Mouse (Mus musculus): ENCODE results near the gene Mrgprx1.

The Mrgprx1 gene

GRCm38 (mm10) chr7:48027497-48027896 lies at the start of gene Mrgprx1:
Gene Mrgprx1 (minus strand): TSS chr7:48027597.
- DNase-seq (ENCODE audit: low read depth, low spot score): no peak

GRCm38 (mm10) chr7:48075521-48075920 lies 48.1 kb upstream of the Mrgprx1 start:
- DNase-seq (ENCODE audit: low read depth, low spot score): no peak

DNA sequence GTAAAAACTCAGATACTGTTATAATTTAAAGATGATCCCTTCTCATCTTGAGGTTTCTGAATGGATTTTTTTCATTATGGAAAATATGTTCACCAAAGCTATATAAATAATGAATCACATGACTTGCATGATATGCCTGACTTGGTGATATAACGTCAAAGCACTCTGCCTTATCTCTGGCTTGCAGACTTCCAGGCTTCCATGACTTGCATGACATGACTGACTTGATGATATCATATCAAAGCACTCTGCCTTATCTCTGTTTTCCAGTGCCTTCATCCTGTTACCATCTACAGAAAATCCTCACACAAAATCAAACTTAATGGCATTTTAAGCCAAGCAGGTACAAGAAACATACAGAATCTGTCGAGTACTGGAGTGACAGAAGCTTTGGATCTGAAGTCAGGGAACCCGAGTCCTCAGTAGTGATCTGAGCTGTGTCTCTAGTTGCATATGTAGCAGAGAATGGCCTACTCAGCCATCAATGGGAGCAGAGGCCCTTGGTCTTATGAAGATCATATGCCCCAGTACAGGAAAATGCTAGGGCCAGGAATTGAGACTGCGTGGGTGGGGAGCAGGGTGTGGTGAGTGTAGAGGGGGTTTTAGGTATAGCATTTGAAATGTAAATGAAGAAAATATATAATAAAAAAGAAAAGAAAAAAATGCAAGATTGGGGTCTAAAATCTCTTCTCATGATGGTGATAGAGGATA lies 19.2 kb upstream of the Mrgprx1 start:
- DNase-seq (ENCODE audit: low read depth, low spot score): no peak

- no peak for DNase-seq (ENCODE audit: low read depth, low spot score)
Measured at GRCm38 (mm10) chr7:48044046-48044445, 16.6 kb upstream of the Mrgprx1 start.

DNA sequence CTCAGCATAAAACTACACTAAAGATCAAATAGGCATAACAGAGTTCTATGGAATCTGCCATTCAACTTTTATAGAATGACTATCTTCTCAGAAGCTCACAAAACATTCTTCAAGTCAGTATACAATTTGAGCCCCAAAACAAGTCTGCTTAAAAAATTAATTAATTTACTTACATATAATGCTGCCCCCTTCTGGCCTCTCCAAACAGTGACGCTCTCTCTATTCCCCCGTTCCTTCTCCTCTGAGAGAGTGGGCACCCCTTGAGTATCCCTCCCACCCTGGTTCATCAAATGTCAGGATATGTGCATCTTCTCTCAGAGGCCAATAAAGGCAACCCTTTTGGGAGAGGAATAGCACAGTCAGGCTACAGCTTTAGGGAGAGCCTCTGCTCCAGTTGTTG lies 9.5 kb downstream of the Mrgprx1 start:
- DNase-seq (ENCODE audit: low read depth, low spot score): no peak

GRCm38 (mm10) chr7:47995689-47996088 lies 31.7 kb downstream of the Mrgprx1 start:
- DNase-seq (ENCODE audit: low read depth, low spot score): no peak

DNA sequence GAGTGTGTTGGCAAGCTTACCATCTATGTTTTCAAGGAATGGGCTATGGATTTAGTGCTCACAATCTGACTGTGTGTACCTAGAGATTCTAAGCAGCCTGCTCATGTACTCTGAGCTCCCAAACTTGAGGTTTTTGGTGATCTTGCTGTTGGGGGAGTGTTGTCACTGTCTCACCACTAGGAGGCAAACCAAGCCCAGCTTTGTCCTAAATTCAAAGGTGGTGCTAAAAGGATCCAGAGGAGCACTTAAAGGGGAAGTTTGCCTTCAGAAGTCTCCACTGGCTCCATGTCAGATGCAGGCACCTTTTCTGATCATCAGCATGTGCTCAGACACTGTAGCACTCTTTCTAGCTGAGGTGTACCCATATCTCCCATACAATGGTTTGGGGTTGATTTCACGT lies 40.6 kb downstream of the Mrgprx1 start:
- DNase-seq (ENCODE audit: low read depth, low spot score): no peak

DNA sequence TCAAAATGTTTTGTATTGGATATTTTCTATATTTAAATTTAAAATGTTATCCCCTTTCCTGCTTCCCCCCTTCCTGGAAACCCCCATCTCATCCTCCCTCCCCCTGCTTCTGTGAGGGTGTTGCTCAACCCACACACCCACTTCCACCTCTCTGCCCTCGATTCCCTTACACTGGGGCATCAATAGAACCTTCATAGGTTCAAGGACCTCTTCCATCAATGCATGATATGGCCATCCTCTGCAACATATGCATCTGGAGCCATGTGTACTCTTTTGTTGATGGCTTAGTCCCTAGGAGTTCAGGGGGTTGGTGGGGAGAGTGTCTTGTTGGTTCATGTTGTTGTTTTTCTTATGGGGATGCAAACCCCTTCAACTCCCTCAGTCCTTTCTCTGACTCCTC lies 45.4 kb downstream of the Mrgprx1 start, which contains the start of gene Mrgpra4:
Gene Mrgpra4, minus strand, starts transcription at position 101 of the 400 bp plus-strand sequence.
- DNase-seq (ENCODE audit: low read depth, low spot score): no peak

Measured in retina, adult 2 months (tissue).